Mouse (Mus musculus) liver, adult 2 months (tissue): Measurements from ENCODE around the gene Alox15. TPM values are rescaled to one million over a fixed set of nuclear protein-coding genes. Genes with fewer than 3 reads are reported as not detected.
"Not testable (repeated sequence)": the region's sequence is repeated elsewhere in the genome, so short reads cannot be mapped to it uniquely, and the experiment has no call there.

Source experiments
- DNase-seq: peaks from one replicate; pipeline ENCODE4 v3.0.0-alpha.2; 2011; ENCODE audit warnings: low read depth, low spot score; ENCODE audit errors: extremely low read depth
- H3K27ac ChIP-seq: fragments of 200-500 bp; replicated peaks from 2 replicates; pipeline ENCODE4 v1.5.1; 2012; ENCODE audit warnings: low read depth, mild to moderate bottlenecking, control low read depth, inconsistent platforms, low read length; ENCODE audit not compliant: insufficient read depth
- H3K27me3 ChIP-seq: fragments of 200-500 bp; 2 replicates; pipeline ENCODE4 v1.6.1; 2012; ENCODE audit warnings: mild to moderate bottlenecking, moderate library complexity, low read length, inconsistent platforms; ENCODE audit not compliant: control insufficient read depth, insufficient read depth
- H3K36me3 ChIP-seq: fragments of 200-500 bp; 2 replicates; pipeline ENCODE4 v1.6.1; 2012; ENCODE audit warnings: low read length, inconsistent platforms; ENCODE audit not compliant: control insufficient read depth, insufficient read depth
- H3K4me1 ChIP-seq: fragments of 200-500 bp; 2 replicates; pipeline ENCODE4 v1.6.1; 2011; ENCODE audit warnings: low read length; ENCODE audit not compliant: control insufficient read depth, insufficient read depth
- H3K4me3 ChIP-seq: fragments of 200-500 bp; 2 replicates; pipeline ENCODE4 v1.5.1; 2011; ENCODE audit warnings: low read depth, mild to moderate bottlenecking, control low read depth, low read length, moderate library complexity; ENCODE audit not compliant: insufficient read depth
- H3K79me2 ChIP-seq: fragments of 200-500 bp; 2 replicates; pipeline ENCODE4 v1.6.1; 2012; ENCODE audit warnings: inconsistent platforms, mild to moderate bottlenecking, low read length, moderate library complexity; ENCODE audit not compliant: control insufficient read depth, insufficient read depth
- H3K9ac ChIP-seq: fragments of 200-500 bp; 2 replicates; pipeline ENCODE4 v1.6.1; 2012; ENCODE audit warnings: low read depth, mild to moderate bottlenecking, control low read depth, inconsistent platforms, low read length
- CTCF ChIP-seq: fragments of 200-500 bp; IDR thresholded peaks from 2 replicates; pipeline ENCODE4 v1.5.1; 2011; ENCODE audit warnings: low read depth, low read length, control low read depth
- POLR2A ChIP-seq: fragments of 200-500 bp; IDR thresholded peaks from 2 replicates; pipeline ENCODE4 v1.6.1; 2011; ENCODE audit warnings: low read length, control low read depth; ENCODE audit not compliant: insufficient read depth; ENCODE audit errors: extremely low read depth
- WGBS: fragments of 180-500 bp; shearing (Covaris S2); methylation state at CpG from one replicate; pipeline ENCODE4 v1.1.7; 2018; 5-methylcytosine and 5-hydroxymethylcytosine counted together
- polyA plus RNA-seq: library from polyadenylated mRNA; depleted of rRNA; stranded (reverse); fragments of >200 nt; gene quantifications from 2 replicates; pipeline ENCODE4 v1.2.3, GENCODE M21; 2012
- total RNA-seq: library from RNA; depleted of rRNA; stranded (reverse); fragments of >200 nt; gene quantifications from 2 replicates; pipeline ENCODE4 v1.2.3, GENCODE M21; 2014

Alox15 gene
- total and polyA plus RNA-seq, 2 experiments: 0.09 TPM; not detected in 1

- H3K79me2 ChIP-seq: no peaks in the 10 kb centered on the region
- peaks cover 5% of the 10 kb centered on the region; the same call in 1 of the 2 replicates for H3K27me3 ChIP-seq
- H3K4me1 ChIP-seq: no peaks in the 10 kb centered on the region
- no peak overlapping the region for H3K27ac ChIP-seq
- peak; percentile 8 for DNase-seq
- no peak overlapping the region for H3K4me3 ChIP-seq
- 71% methylated on average over 6 of the region's 6 CpGs for WGBS
- TF ChIP-seq POLR2A: no peak
- TF ChIP-seq CTCF: no peak
- H3K9ac ChIP-seq: no peak overlapping the region
- H3K36me3 ChIP-seq: no peaks in the 10 kb centered on the region
These were observed 24.2 kb upstream of the Alox15 start for GRCm38 (mm10) chr11:70376054-70376453.

GRCm38 (mm10) chr11:70374302-70374701 is 22.5 kb upstream of the Alox15 start:
- Histone ChIP-seq H3K27ac (no peak overlapping the region), H3K4me1 (no peaks in the 10 kb centered on the region), H3K9ac (no peak overlapping the region), H3K4me3 (no peak overlapping the region), H3K36me3 (no peaks in the 10 kb centered on the region), H3K79me2 (no peaks in the 10 kb centered on the region), H3K27me3 (peaks cover 5% of the 10 kb centered on the region; the same call in 1 of the 2 replicates)
- peak; percentile 10 for DNase-seq
- no peak for TF ChIP-seq CTCF
- TF ChIP-seq POLR2A: no peak
- 63% methylated on average over 3 of the region's 3 CpGs for WGBS

- Histone ChIP-seq H3K4me3 (no peak overlapping the region), H3K79me2 (no peaks in the 10 kb centered on the region), H3K36me3 (no peaks in the 10 kb centered on the region), H3K9ac (no peak overlapping the region), H3K27me3 (peaks cover 5% of the 10 kb centered on the region; the same call in 1 of the 2 replicates), H3K4me1 (no peaks in the 10 kb centered on the region), H3K27ac (no peak overlapping the region)
- TF ChIP-seq POLR2A (no peak), CTCF (no peak)
- no peak for DNase-seq
- 63% methylated on average over 7 of the region's 7 CpGs for WGBS
These were observed 21.2 kb upstream of the Alox15 start for GRCm38 (mm10) chr11:70372849-70373557.

- H3K4me3 ChIP-seq: no peak overlapping the region
- no peaks in the 10 kb centered on the region for H3K4me1 ChIP-seq
- no peak overlapping the region for H3K9ac ChIP-seq
- H3K27ac ChIP-seq: no peak overlapping the region
- H3K27me3 ChIP-seq: peaks cover 5% of the 10 kb centered on the region; the same call in 1 of the 2 replicates
- no peak for DNase-seq
- TF ChIP-seq POLR2A (no peak), CTCF (no peak)
- H3K79me2 ChIP-seq: no peaks in the 10 kb centered on the region
- H3K36me3 ChIP-seq: no peaks in the 10 kb centered on the region
These were observed 20.6 kb upstream of the Alox15 start for GRCm38 (mm10) chr11:70372396-70372795.

- DNase-seq, H3K79me2 ChIP-seq, H3K9ac ChIP-seq, H3K36me3 ChIP-seq, H3K4me3 ChIP-seq, H3K27me3 ChIP-seq, H3K4me1 ChIP-seq, H3K27ac ChIP-seq: not testable (repeated sequence)
- WGBS: 58% methylated on average over 2 of the region's 2 CpGs
These were observed 16.8 kb upstream of the Alox15 start for GRCm38 (mm10) chr11:70368626-70369025.

- H3K4me3 ChIP-seq, H3K36me3 ChIP-seq, H3K79me2 ChIP-seq, H3K4me1 ChIP-seq, DNase-seq, H3K27ac ChIP-seq, H3K9ac ChIP-seq, H3K27me3 ChIP-seq: not testable (repeated sequence)
- 86% methylated on average over 6 of the region's 6 CpGs for WGBS
These were observed 15.9 kb upstream of the Alox15 start for GRCm38 (mm10) chr11:70367701-70368100.
